Comparison of ENCODE assay signal across 8 mouse cellular contexts in genomic region chrX:164004809-164005208, GRCm38 (mm10). TPM values are rescaled to one million over a fixed set of nuclear protein-coding genes. Genes with fewer than 3 reads are reported as not detected.
DNase-seq lines count a peak whose midpoint lies in the region; ATAC-seq lines count a peak whose summit lies in the region.

No protein-coding gene starts in this region.

- H3K4me1 ChIP-seq in neural tube, embryonic 15.5 days: no peaks in the 10 kb centered on the region

- no peak overlapping the region for H3K4me2 ChIP-seq in neural tube, embryonic 15.5 days

- 0 out of 2 replicates have a peak, but pooled peaks cover 6% of the 10 kb centered on the region for H3K27me3 ChIP-seq in neural tube, embryonic 15.5 days (replicated peaks)

- H3K4me3 ChIP-seq in neural tube, embryonic 15.5 days (replicated peaks): no peak overlapping the region

- H3K27ac ChIP-seq in neural tube, embryonic 15.5 days (replicated peaks): no peak overlapping the region

- H3K9ac ChIP-seq in neural tube, embryonic 15.5 days (replicated peaks): no peak overlapping the region

- H3K36me3 ChIP-seq in neural tube, embryonic 15.5 days: no peaks in the 10 kb centered on the region

- 25% methylated on average over 2 of the region's 2 CpGs for WGBS in neural tube, embryonic 15.5 days

- peak; percentile 70; the same call in 1 of the 2 replicates for ATAC-seq in neural tube, embryonic 15.5 days (ENCODE audit: low FRiP score)

- intact Hi-C loops in left cerebral cortex, postnatal 25 days (cut with DNase I): loop anchor here (5.0 kb wide), 1 partner anchor 57 kb away; no protein-coding TSS in a partner anchor
- intact Hi-C loops in left cerebral cortex, postnatal 36 days (cut with DNase I): no loop called here

- DNase-seq in adrenal gland, adult 2 months: peak; percentile 4
- DNase-seq in adrenal gland, adult 8-10 months: no peak
- peak; percentile 2 to 19 for DNase-seq in left cerebral cortex, postnatal 25 days (ENCODE audit: low spot score in 2 of 2)
- DNase-seq in left cerebral cortex, postnatal 36 days (ENCODE audit: low spot score in 2 of 2): no peak
- DNase-seq in cerebellum, postnatal 14 days: peak; percentile 22 to 48
- peak; percentile 62 for DNase-seq in induced T-regulatory cell, adult 2 months (ENCODE audit: low read depth)
- DNase-seq in layer of hippocampus, postnatal 36 days: no peak

- no peaks in the 10 kb centered on the region for H3K9me3 ChIP-seq in neural tube, embryonic 15.5 days (replicated peaks)

RNA-seq across cellular contexts. Expression of gene Car5b, which starts 23.0 kb away (rescaled TPM):
- total RNA-seq in adrenal gland, adult 2 months (2021): 10 to 100 TPM; 22.5 to 49.6 TPM
- polyA plus RNA-seq in adrenal gland, adult 2 months (2012; rRNA removed): 5.0 and 10.2 TPM in 2 replicates
- total RNA-seq in adrenal gland, adult 8-10 months (2022): 10 to 100 TPM; 10.1 to 21.4 (median 16.1) TPM
- total RNA-seq in left cerebral cortex, postnatal 25 days (2021): 1 to 10 TPM; 3.0 to 3.1 TPM
- total RNA-seq in left cerebral cortex, postnatal 36 days (2021): 1 to 10 TPM; 3.2 TPM
- polyA plus RNA-seq in neural tube, embryonic 15.5 days (2015; fragmentation: Nextera tagmentation; extraction: Ambion mirVana): 0.79 and 1.00 TPM in 2 replicates
- total RNA-seq in layer of hippocampus, postnatal 36 days (2021): 1 to 10 TPM; 2.6 to 3.9 TPM

RNA-seq across cellular contexts. Expression of gene Zrsr2, which starts 46.3 kb away (rescaled TPM):
- 10 to 100 TPM; 21.9 to 23.9 TPM for total RNA-seq in adrenal gland, adult 2 months (2021)
- polyA plus RNA-seq in adrenal gland, adult 2 months (2012; rRNA removed): 4.6 and 5.9 TPM in 2 replicates
- 10 to 100 TPM; 19.7 to 34.1 (median 32.8) TPM for total RNA-seq in adrenal gland, adult 8-10 months (2022)
- total RNA-seq in left cerebral cortex, postnatal 25 days (2021): 10 to 100 TPM; 46.7 to 47.3 TPM
- total RNA-seq in left cerebral cortex, postnatal 36 days (2021): 10 to 100 TPM; 40.3 to 53.9 TPM
- 57.7 and 62.5 TPM in 2 replicates for polyA plus RNA-seq in neural tube, embryonic 15.5 days (2015; fragmentation: Nextera tagmentation; extraction: Ambion mirVana)
- 10 to 100 TPM; 46.1 to 50.0 TPM for total RNA-seq in layer of hippocampus, postnatal 36 days (2021)

Comparison
In these comparisons a context has a peak if more than half of its experiments do, and no peak if none do; other contexts are left out.
1. DNase-seq: peak in adrenal gland, adult 2 months (single experiment), left cerebral cortex, postnatal 25 days (2 of 2), cerebellum, postnatal 14 days (2 of 2) and induced T-regulatory cell, adult 2 months (single experiment); none in adrenal gland, adult 8-10 months (single experiment), left cerebral cortex, postnatal 36 days (0 of 2) and layer of hippocampus, postnatal 36 days (0 of 2).